Mouse (Mus musculus) bone marrow, adult 2 months (tissue): Measurements from ENCODE around the gene Pcsk4.

Experiments
- CTCF ChIP-seq: fragments of 200-500 bp; IDR thresholded peaks from 2 replicates; pipeline ENCODE4 v1.5.1; 2011; ENCODE audit warnings: low read length, control low read depth; ENCODE audit not compliant: control insufficient read depth, insufficient read depth
- POLR2A ChIP-seq: fragments of 200-500 bp; IDR thresholded peaks from 2 replicates; pipeline ENCODE4 v1.6.1; 2011; ENCODE audit warnings: low read depth, mild to moderate bottlenecking, control low read depth, low read length, borderline replicate concordance; ENCODE audit not compliant: control insufficient read depth

- TF ChIP-seq CTCF (no peak), POLR2A (no peak)
Observed at GRCm38 (mm10) chr10:80313627-80314201, 15.6 kb downstream of the Pcsk4 start.
